Comparison of ENCODE assay signal across 17 mouse cellular contexts in the genomic region with DNA sequence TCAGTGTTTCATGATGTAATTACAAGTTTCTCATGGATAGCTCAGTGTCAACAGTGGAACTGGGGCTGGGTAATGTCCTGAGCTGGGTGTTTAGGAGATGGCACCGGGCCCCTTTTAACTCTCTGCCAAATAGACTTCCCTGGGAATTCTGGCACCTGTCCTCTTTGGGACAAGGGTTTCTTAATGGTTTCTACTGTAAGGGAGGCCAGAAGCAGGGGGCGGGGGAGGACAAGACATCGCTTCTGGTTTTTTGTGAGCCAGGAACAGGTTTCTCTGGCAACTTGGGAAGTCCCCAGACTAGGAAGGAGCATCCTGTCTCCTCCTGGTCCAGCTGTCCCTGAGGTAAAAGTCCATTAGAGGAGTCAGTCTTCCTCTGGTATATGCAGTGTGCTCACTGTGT.
DNase-seq lines count a peak whose midpoint lies in the region; ATAC-seq lines count a peak whose summit lies in the region.
"Had no signal": no experiment of that assay in that cellular context is flagged by ENCODE, and none has a peak within 500 bp of the region (broad histone marks: within the 10 kb centered on the region; RNA-seq: fewer than 3 reads in every experiment).

No protein-coding gene starts in this region.

- intact Hi-C loops in left cerebral cortex, postnatal 4 days (cut with DNase I): no loop called here
- intact Hi-C loops in left cerebral cortex, postnatal 25 days (cut with DNase I): no loop called here

- peak; percentile 50; the same call in 1 of the 2 replicates for ATAC-seq in cerebellum, adult (ENCODE audit: insufficient number of reproducible peaks, low FRiP score, low TSS enrichment)
- ATAC-seq: CD4-positive, CD25-positive, alpha-beta regulatory T cell, adult 4 months; forebrain, embryonic 15.5 days; hindbrain, embryonic 16.5 days; inflammation-experienced regulatory T-cells, adult 6 months had no signal

- DNase-seq in cerebellum, postnatal 4 days (ENCODE audit: low spot score in 2 of 2): no peak
- DNase-seq in left cerebral cortex, postnatal 4 days: peak; percentile 12
- no peak for DNase-seq in left cerebral cortex, postnatal 25 days (ENCODE audit: low spot score in 2 of 2)
- DNase-seq in cerebellum, adult 9-10 months: peak; percentile 46
- peak; percentile 24 to 29 for DNase-seq in cerebellum, postnatal 36 days
- DNase-seq in kidney, adult 9 months: no peak
- no peak for DNase-seq in kidney, adult 18-20 months
- DNase-seq: adrenal gland, postnatal 14 days; B cell, adult 2 months; gastrocnemius, postnatal 10 days; heart, adult 2 months; kidney, adult 11 months had no signal

Comparison
In these comparisons a context has a peak if more than half of its experiments do, and no peak if none do; other contexts are left out.
1. DNase-seq: peak in left cerebral cortex, postnatal 4 days (single experiment), cerebellum, adult 9-10 months (single experiment) and cerebellum, postnatal 36 days (2 of 2); none in cerebellum, postnatal 4 days (0 of 2), left cerebral cortex, postnatal 25 days (0 of 2), kidney, adult 9 months (single experiment) and kidney, adult 18-20 months (single experiment).